Mouse (Mus musculus) induced T-regulatory cell, adult 2 months (primary cell): ENCODE data around the gene Hnrnpa3.
"Not testable (repeated sequence)": the region's sequence is repeated elsewhere in the genome, so short reads cannot be mapped to it uniquely, and the experiment has no call there.

Experiments used
- DNase-seq: peaks from one replicate; pipeline ENCODE4 v3.0.0-alpha.2; 2012; ENCODE audit warnings: low read depth

Hnrnpa3 gene

DNA sequence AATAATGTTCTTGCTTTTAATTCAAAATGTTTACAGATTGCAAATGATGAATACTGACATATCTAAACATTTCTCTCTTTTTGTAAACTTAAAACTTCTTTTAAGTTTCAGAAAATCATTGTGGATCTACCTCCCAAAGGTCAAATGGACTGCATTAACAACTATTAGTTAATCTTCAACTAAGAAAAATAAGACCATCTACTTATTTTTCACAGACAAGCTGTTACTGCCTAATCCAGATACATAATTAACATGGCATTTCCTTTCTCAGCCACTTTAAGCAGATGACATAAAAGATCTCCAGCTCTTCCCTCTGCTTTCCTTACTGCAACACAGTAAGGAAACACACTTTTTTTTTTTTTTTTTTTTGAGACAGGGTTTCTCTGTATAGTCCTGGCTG, 21.7 kb upstream of the Hnrnpa3 start:
- DNase-seq = peak; percentile 49

DNA sequence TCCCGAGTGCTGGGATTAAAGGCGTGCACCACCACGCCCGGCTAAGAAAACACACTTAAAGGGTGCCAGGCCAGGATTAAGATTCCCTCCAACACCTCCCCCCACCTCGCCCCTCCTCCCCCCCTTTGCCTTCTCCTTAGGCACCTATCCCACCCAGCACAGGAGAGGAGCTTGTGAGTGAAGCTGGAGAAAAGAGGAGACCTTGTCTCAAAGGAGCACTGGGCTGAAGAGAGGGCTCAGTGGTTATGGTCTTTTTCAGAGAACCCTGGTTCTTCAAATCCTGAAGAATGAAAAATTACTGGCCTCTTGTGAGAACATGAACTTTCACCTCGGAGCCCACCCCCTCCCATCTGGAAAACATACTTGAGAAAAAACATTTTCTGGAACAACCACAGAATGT, 21.2 kb upstream of the Hnrnpa3 start:
- DNase-seq = peak; percentile 64

DNA sequence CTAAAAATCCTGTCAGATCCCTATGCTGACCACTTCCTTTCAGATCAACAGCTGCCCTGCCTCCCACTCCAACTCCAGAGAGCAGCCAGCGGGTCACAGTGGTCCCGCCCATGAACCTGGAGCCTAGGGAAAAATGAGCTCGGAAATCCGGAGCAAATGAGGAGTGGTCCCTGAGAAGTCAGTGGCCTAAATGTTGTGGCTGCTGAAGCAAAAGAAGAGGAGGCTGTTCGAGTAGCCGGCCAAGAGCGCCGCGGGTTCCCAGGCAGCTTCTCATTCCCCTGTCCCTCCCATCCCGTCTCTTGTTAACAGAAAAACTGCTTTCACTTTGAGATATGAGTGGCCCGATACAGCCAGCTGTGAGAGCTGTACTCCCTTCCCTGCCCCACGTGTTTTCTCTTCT, 19.5 kb upstream of the Hnrnpa3 start:
- not testable (repeated sequence) for DNase-seq

DNA sequence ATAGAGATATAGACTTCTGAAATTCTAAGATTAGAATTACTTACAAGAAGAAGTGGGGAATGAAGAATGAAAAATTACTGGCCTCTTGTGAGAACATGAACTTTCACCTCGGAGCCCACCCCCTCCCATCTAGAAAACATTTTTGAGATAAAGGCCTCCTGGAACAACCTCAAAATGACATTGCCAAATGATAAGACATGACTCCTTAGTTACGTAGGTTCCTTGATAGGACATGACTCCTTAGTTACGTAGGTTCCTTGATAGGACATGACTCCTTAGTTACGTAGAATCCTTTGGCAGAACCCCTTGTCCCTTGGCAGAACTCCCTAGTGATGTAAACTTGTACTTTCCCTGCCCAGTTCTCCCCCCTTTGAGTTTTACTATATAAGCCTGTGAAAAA, 16.7 kb upstream of the Hnrnpa3 start:
- not testable (repeated sequence) for DNase-seq

DNA sequence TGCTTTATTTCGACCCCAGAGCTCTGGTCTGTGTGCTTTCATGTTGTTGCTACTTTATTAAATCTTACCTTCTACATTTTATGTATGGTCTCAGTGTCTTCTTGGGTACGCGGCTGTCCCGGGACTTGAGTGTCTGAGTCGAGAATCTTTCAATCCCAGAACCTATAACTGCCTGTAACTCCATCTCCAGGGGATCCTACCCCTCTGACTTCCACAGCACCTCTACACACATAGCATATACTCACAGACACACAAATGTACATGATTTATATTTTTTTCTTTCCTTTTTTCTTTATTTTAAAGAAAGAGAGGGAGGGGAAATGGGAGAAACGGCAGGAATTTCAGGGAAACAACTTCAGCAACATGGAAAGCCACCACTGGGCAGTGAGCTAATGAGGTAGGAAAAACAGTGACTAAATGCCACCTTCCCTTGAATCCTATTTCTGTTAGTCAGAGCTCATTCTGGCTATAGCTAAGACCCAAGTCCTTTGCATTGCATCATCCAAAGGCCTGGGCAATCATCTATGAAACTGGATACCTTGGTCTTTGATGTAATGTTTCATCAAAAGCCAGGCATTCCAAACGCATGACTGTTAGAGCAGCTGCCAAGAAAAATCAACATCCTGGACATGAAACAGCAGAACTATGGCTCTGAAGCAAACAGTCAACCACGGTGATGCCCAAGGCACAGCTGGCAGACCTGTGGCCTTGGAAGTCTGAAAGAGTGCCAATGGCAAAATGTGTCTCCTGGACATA, 16.1 kb upstream of the Hnrnpa3 start:
- no peak for DNase-seq

DNA sequence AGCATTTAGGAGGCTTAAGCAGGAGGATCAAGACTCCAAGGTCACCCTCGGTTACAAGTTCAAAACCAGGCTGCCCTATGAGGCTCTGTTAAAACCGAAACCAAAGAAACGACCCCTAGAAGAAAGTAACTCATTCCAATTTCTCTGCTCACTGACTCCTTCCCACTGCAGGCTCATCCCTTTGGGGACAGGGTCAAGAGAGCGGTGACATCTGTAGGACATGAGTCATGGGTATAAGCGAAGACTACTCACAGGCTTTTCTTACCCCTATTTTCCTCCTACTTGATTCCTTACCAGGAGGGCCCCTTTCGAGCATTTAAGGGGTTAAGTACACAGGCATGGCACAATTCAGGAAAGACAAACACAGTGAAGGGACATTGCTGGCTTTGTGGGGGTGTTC, 15.1 kb upstream of the Hnrnpa3 start:
- DNase-seq = no peak

DNA sequence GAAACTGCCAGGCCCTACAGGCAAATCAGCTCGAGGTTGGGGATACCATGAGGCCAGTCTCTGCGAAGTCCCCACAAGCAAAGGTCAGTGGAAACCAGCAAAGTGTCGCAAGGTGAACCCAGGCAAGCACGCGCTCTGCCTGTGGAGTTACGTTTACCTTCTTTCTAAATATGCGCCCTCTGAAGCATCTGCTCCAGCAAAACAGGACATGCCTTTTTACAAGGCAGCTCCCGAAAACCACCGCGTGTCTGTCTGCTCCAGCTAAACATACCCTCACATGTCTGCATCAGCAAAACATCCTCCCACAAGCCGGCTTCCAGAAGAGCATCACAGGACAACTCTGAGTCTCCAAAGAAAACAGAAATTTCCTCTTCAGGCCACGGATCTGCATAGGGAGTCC, 13.8 kb upstream of the Hnrnpa3 start:
- DNase-seq = no peak

DNA sequence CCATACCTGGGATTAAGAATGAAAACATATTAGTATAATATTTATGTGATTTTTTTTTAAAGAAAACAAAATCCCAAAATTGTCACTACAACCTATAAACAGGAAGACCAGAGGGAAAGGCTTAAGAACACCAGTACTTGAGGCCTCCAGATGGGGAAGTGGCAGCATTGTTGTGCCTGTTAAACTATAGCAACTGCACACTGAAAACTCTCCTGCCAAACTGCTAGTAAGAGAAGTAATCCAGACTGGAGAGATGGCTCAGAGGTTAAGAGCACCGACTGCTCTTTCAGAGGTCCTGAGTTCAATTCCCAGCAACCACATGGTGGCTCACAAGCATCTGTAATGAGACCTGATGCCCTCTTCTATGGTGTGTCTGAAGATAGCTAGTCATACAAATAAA, 8.6 kb upstream of the Hnrnpa3 start:
- DNase-seq = no peak

DNA sequence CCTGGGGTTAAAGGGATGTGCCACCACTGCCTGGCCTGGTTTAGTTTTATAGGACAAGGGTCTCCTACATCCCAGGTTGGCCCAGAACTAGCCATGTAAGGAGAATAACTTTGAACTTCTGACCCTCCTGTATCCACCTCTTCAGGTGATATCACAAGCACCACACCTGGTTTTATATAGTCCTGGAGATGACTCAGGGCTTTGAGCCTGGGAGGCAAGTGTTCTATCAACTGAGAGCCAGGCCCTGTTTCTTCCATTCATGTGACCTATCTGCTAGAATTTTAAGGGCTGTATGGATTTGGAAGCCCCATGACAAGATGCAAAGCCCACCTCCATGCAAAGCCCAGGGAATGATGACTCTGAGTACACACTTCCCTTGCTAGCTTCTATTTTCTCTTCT, 5.9 kb upstream of the Hnrnpa3 start:
- no peak for DNase-seq

DNA sequence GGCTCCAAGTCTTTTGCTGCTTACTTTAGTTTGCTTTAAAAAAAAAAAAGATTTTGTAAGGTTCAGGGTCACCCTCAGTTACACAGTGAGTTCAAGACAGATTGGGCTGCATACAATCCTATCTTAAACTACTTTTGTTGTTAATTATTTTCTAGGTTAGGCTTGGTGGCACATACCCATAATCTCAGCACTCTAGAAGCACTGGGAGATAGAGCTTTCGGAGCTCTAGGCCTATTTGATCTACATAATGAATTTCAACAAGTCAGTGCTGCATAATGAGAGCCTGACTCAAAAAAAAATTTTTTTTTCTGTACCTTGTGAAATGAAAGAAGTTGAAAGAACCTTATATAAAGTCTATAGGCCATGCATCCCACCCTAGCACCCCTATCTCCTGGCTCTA, 4.4 kb upstream of the Hnrnpa3 start:
- no peak for DNase-seq

DNA sequence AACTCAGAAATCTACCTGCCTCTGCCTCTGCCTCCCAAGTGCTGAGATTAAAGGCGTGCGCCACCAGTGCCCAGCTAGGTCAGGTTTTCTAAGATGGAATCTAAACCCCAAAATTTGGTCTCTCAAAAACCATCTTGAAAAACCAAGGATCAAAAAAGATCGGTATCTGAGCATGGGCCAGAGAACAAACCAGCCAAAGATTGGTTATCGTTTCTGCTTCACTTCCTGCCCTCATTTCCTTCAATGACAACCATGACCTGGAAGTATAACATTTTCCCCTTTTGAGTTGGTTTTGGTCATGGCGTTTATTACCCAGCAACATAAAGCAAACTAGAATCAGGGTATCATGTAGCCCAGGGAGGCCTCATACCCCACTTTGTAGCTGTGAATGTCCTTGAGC, 2.1 kb upstream of the Hnrnpa3 start:
- peak; percentile 63 for DNase-seq

DNA sequence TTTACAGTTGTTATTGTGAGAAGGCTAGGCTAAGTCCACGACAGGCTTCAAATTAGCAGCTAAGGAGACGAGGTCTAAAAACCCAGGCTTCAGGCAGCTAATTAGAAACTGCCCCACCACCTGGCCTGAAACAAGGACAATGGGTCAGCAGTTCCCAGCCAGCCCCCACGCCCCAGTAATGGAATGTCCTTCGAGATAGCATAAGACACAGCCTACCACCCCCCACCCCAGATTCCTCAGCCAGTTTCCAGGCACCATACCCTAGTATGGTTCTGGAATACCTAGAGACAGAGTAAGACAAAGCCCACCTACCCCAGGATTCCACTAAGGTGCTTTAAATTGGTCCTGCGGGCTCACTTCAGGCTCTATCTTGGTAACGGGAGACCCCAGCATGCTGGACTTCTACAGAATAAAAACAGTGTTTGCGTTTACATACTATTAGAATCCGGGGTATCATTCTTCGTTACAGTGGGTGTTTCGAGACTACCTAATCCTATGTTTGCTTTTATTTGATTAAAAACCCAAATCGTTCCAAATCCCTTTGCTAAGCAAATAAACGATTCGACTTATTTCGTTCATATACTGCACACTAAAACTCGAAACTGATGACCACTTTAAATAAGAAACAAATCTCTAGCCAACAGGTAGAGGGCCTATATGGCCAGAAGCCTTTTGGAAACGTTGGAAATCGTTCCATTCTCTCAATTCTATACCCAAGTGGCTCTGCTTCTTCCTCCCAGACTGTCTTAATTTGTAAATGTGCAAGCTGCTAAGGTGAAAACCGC, 962 bp upstream of the Hnrnpa3 start:
- peak; percentile 53 for DNase-seq

DNA sequence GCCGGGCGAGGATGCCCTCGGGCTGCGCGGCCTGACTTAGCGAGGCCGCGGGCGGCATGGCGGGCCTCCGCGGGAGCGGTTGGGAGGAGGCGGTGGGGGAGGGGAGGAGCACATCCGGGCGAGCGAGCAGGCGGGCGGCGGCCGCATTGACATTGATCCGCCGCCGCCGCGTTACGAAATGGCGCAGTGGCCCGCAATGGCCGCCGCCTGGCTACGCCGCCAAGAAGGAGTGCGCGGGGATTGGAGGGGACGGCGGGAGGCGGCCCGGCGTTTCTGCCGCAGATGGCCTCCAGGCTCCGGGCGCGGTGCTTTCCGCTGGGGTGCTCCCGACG, 534 bp downstream of the Hnrnpa3 start:
- peak; percentile 93 for DNase-seq

DNA sequence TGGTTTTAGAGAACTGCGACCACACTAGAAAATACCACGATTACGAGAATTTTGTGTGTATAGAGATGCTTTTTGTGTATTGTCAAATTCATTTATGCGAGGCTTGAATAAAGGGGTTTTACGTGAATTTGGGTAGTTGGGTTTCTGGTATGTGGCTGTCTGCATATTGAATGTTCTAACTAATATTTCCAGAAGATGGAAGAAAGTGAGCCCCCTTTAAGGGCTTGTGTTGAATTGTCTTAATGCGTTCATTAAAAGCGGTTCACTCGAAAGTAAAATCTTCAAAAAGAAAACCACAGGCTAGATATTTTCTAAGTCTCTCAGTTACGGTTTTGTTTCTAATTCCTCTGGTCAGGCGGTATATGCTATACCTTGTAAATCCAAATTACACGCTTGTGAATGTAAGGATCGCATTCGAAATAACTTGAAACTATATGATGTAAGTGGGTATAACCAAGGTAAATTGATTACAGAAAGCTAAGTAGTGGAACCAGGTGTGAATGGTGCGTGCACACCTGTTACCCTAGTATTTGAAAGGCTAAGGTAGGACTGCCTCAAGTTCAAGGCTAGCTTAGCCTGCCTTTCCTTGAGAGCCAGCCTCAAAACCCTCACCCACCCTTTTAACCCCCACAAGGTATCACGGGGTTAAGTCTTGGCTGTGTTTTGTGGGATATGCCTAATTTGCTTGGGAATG, 1.3 kb downstream of the Hnrnpa3 start:
- DNase-seq = peak; percentile 60

DNA sequence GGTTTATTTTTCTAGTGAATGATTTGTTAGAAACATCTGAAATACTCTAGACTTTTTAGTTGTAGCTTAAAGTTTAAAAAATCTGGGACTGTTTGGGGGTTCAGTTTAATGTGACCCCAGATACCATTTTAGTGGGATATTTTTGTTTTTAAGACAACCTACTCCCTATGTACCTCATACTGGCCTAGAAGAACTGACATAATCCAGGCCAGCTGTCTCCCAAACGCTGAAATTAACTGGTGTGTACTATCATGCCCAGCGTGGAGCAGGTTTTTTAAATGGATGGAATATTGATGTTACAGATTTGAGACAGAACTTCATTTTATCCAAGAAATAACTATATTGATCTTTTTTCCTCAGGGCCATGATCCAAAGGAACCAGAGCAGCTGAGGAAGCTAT, 2.0 kb downstream of the Hnrnpa3 start:
- DNase-seq = no peak

DNA sequence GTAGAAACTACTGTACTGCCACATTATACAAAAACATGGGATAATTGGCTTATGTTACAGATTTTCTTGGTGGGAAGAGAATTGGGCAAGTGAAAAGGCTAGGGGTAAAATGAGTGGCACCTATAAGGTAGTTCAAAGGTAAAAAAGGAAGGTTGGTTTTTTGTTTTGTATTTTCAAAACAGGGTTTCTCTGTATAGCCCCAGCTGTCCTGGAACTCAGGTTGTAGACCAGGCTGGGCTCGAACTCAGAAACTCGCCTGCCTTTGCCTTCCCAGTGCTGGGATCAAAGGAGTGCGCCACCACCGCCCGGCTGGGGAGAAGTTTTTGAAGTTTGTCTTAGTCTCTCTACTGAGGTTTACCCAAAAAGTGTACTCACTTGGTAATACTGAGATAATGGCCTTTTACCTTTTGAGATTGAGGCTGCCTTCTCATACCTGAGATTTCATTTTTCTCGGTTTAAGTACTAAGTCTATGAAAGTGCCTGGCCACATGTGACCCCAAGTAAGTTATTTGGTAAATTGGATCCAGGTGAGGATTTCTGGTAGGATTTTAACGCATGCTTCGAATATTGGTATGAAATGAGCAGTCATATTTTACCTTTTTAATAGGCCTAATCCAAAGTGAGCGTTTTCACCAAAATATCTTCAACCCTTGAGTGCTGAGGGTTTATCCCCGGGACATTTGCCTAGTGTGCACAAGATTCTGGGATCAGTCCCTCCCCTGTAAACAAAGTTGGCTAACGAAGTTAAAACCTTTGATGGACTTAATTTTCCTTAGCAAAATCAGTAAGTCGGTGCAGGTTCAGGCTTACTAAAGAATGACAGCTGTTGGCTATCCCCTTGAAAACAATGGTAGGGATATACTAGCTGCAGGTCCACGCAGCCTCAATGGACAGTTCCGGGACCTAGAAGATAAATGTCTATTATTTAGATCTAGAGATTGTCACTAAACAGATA, 10.7 kb downstream of the Hnrnpa3 start:
- peak; percentile 44 for DNase-seq

DNA sequence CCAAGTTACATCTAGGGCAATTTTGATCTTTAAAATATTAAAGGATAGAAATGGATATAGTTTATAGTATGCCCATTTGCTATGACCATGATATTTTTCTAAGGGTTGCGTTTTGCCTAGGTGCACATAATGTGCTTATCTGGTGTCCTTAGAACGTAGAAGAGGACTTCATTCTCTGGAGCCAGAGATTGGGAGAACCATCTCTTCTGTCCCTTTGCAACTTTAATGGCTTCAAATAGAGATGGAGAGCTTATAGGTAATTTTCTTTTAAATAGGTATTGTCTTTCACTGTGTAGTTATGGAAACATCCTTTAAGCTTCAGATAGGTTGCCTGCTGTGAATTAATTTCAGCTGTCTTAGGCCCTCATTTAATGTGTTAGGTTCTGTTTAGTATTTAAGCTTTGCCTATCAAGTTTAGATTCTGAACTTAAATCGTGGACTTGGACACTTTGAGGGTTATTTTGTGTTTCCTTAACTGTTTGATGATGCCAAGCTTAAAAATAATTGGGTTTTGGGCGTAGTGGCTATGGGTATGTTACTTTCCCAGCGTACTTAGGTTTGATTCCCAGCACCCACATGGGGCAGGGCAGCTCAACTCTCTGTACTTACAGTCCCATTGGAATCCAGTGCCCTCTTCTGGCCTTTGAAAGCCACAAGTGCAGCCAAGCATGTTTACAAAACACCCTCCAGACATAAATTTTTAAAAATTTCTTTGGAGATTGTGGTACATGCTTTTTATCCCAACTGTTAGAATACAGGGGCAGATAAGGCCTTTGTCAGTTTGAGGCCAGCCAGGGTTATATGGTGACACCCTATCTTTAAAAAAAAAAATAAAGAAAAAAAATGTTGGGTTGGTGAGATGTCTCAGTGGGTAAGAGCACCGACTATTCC, 11.6 kb downstream of the Hnrnpa3 start:
- peak; percentile 31 for DNase-seq

DNA sequence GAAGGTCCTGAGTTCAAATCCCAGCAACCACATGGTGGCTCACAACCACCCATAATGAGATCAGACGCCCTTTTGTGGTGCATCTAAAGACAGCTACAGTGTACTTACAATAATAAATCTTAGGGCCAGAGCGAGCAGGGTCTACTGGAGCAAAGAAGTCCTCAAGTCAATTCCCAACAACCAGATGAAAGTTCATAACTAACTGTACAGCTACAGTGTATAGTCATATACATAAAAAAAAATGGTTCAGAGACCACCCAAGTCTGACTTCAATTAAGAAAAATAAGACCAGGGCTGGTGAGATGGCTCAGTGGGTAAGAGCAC, 12.2 kb downstream of the Hnrnpa3 start:
- DNase-seq = peak; percentile 22

DNA sequence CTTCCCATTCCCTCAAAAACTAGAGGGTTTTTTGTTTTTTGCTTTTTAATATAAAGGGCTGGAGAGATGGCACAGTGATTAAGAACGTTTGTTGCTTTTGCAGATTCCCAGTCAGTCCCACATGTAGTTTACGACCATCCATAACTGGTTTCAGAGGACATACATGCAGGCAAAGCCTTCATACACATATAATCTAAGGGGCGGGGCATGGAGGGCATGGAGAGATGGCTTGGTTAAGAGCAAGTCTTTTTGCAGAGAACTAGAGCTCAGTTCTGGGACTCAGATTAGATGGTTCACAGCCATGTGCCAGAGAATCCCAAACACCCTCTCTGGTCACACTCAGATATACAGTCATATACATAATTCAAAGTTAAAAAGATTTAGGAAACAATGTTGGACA, 13.5 kb downstream of the Hnrnpa3 start:
- DNase-seq = peak; percentile 19

DNA sequence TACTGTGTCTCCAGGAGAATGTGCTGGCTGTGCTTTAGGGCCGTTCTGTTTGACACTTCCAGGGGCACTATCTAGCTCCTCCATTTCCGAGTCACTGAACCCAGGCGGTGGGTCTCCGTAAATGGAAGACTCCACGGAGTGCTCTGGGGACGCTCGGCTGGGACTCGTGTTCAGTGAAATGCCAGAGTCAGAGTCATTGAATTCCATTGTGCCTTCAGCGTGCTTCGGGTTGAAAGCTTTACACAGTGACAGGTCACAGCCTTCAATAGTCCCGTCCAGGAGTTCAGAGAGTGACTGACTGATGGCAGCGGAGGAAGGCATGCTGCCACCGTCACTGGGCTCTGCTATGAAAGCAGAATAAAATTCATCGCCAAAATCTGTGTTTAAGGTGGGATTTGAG, 17.5 kb downstream of the Hnrnpa3 start:
- no peak for DNase-seq

DNA sequence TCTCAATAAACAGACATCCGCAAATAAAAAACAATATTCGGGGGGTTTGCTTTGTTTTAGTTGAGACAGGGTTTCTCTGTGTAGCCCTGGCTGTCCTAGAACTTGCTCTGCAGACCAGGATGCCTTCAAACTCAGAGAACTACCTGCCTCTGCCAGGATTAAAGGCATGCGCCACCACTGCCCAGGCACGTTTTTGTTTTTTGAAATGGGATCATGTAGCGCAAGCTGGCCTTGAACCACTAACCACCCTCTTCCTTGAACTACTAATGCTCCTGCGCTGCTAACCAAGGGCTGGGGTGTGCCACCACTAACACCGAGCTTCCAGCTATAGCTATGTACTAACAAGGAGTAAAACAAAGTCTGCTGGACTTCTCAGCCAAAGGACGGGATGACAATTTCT, 20.9 kb downstream of the Hnrnpa3 start:
- DNase-seq = no peak
